Mouse (Mus musculus): ENCODE results near the gene Rhcg.

The Rhcg gene

GRCm38 (mm10) chr7:79617418-79617817 is at the start of gene Rhcg:
Gene Rhcg (minus strand): TSS chr7:79617657.
- DNase-seq = no peak

DNA sequence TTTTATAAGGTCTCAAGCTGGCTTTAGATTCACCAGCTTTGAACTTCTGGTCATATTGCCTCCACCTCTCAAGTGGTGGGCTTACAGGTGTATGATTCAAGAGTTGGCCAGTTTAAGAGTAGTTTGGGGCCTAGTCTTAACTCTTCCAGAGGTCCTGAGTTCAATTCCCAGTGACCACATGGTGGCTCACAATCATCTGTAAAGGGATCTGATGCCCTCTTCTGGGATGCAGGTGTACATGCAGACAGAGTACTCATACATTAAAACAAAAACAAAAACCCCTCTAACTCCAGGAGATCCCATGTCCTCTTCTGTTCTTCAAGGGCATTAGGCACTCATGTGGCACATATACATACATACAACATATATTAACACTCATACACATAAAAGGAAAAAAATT is 49.2 kb upstream of the Rhcg start:
- DNase-seq = no peak

GRCm38 (mm10) chr7:79661253-79661890 is 43.9 kb upstream of the Rhcg start:
- no peak for DNase-seq

DNA sequence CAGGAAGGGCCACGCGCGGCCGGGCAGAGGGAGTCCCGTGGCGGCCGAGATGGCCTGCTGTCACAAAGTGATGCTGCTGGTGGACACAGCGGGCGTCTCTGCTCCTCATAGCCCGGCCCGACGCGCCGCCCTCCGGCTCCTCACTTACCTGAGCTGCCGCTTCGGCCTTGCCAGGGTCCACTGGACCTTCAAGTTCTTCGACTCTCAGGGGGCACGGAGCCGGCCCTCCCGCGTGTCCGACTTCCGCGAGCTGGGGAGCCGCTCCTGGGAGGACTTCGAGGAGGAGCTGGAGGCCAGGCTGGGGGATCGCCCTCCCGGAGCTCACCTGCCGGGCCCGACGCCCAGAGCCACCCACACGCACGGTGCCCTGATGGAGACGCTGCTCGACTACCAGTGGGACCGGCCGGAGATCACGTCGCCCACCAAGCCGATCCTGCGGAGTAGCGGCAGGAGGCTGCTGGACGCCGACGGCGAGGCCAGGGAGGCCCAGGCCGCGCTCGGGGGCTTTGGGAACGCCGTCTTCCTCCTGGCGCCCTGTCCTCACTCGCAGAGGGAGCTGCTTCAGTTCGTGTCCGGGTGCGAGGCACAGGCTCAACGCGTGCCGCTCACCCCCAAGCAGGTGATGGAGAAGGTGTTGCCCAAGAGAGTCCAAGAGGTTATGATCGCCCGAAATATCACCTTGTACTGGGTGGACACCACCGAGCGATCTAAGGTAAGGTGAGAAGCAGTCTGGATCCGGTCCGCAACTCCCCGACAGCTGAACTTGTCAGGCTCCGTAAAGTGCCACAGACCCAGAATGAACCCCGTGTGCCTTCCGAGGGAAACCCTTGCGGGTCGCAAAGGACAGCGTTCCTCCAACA is 43.1 kb upstream of the Rhcg start:
- no peak for DNase-seq

- peak; percentile 98 for DNase-seq
Measured at GRCm38 (mm10) chr7:79659578-79660290, 42.3 kb upstream of the Rhcg start, which contains the start of gene Ticrr. Gene Ticrr (plus strand): TSS chr7:79660196.

GRCm38 (mm10) chr7:79654586-79654985 is 37.1 kb upstream of the Rhcg start:
- no peak for DNase-seq

DNA sequence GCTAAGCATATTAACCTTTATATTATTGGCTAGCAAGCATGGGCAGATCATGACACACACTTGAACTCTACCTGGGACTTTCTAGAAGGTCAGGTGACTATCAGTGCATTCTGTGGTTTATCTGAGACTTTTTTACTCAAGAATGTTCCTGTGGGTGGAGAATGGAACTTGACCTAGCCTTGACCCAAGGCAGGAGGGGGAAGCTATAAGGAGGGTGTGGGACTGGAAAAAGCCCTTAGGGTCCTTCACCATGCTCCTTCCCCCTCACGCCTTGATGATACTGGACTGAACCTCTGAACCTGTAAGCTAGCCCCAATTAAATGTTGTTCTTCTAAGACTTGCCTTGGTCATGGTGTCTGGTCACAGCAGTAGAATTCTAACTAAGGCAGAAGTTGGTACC is 36.7 kb upstream of the Rhcg start:
- no peak for DNase-seq

DNA sequence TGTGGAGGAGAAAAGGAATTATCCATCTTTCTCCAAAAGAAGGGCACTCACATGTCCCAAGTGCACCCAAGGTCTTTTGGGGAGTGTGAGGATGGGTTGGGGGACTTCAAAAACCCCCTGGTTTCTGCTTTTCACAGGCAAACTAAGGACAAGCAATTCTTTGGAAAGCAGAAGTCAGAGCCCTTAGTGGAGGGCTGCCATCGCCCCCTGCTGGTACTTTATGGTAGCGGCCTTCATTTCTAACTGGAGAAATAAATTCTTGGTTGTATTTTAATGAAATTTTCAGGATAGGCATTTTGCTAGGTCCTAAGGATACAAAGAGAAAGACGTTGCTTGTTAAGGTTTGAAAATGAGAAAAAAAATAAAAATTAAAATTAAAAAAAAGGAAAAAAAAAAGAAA is 31.5 kb upstream of the Rhcg start:
- DNase-seq = peak; percentile 7 to 14

GRCm38 (mm10) chr7:79647233-79647632 is 29.8 kb upstream of the Rhcg start:
- DNase-seq = no peak

DNA sequence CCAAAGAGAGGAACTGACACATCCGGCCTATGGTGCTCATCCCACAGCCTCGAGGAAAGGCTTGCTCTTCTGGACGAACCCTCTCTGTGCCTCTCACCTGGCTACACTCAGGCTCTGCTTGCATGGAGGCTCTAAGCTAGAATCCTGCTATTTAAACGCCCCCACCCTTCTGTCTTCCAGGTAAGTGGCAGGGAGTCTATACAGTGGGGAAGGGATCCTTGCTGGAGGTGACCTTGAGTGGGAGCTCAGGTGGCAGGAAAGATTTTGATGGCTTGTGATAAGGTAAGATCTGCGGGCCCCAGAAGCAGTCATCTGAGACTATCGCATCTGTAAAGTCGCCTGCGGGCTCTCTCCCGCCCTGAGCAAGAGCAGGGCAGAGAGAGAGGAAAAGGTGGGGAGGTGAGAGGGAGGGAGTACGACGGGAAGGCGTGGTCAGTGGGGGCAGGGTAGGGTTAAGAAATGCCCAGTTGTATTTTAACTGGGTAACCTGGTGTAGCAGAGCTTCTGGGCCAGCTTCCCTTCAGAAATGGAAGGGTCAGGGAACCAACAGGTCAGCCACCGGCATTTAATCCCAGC is 14.4 kb upstream of the Rhcg start:
- no peak for DNase-seq

DNA sequence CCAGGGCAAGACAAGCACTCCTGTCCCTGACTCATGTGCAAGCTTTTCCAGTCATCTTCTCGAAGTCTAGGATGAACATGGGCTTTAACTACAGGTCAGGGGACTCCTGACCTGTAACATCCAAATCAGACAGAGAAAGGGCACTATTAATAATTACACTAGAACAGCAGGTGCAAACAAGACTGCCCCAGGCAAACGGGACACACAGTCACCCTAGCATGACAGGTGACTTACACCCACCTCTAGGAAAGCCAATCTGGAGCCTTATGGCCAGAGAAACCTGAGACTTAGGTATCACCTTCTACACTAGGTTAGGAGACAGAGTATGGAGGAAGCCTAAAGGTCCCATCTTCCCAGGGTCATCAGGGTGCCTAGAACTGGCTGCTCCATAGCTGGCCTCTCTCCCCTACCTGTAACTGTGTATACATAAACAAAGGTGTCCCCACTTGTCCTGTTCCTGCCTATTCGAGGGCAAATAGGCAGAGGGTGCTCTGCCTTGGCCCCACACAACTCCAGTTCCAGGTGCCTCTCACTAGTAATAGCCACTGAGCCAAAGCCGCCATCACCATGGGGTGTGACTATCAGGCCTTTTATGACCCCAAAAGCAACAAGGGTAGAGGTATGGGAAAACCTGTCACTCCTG is 10.9 kb upstream of the Rhcg start:
- no peak for DNase-seq

- no peak for DNase-seq
Measured at GRCm38 (mm10) chr7:79626170-79626569, 8.7 kb upstream of the Rhcg start.

DNA sequence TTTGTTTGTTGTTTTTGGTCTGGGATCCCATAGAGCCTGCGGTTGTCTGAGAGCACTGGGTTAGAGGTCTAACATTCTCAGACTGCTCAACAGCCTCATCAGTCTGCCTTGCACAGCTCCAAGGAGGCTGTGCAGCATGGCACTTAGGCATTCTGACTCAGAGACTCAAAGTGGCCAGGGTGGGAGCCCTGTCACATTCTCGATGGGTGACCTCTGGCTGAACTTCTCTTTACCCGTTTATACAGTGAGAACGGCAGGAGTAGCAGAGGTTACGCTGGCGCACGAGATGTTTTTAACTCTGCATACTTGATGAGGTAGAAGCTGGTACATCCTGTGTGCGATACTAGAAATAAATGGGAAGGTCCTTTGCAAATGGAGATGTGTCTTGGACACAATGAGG is 5.6 kb upstream of the Rhcg start:
- no peak for DNase-seq

DNA sequence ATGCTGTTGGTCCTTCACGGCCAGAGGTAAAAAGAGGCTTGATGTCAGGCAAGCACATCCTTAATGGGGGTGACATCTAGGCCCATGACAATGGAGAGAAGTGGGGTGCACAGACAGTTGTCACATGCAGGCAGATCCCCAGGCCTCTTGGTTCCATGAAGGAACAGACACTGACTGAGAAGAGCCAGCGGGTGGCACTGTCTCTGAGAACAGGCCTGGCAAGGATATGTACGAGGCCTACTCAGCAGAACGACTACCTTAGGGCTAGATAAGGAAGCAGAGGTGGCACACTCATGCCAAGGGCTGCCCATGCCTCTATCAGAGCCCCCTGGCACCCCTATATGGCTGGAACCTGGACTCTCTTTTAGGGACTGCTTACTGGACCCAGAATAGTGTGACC is 2.0 kb upstream of the Rhcg start:
- DNase-seq = no peak

DNA sequence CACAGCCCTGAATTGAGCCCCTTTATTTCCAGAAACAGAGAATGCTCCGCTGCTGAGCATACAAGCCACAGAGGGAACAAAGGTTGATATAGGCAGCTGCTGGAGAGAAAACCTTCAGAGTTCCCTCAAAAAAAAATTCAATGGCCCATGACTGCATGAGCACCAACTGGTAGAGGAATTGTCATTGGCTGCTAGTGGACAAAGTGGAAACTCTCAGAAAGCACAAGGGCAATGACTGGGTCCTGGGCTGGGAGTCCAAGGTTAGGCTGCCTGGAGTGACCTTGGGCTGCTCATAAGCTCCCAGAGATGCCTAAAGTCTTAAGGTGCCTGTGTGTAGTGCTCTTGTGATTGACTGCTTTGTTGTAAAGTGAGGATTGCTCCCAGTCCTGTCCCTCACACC is 1.5 kb downstream of the Rhcg start:
- DNase-seq = no peak

GRCm38 (mm10) chr7:79615008-79615407 is 2.4 kb downstream of the Rhcg start:
- no peak for DNase-seq

DNA sequence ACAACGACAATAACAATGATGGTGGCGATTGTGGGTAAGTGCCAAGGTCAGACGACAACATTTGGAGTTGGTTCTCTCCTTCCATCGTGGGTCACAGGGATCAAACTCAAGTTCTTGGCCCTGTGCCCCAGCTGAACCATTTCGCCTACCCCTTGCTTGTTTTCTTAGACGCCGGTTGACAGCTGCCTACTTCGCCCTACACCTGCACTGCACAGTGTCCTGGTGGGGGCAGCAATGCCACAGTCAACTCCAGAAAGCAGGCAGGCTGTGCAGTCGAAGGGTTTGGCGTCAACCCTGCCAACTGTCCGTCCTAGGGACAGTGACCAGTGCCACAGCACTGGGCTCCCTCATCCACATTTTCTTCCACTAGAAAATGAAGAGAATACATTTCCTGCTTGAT is 4.1 kb downstream of the Rhcg start:
- no peak for DNase-seq

DNA sequence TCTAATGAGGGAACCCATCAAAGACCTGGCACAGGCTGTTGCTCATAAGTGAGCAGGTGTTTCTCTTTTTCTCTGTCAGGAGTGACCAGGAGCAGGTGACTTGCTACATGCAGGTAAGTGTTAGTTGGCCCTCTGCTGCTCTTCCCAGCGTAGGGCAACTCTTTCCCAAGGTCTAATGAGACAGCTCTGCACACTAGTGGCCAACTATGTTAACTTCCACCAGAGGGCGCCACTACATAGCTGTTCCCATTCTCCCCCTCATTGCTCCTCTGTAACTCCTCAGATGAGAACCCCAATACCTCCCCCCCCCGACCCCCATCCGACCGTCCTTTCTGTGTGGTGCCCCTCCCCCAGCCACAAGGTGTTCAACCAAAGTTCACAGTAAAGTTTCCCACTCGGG is 4.7 kb downstream of the Rhcg start:
- peak; percentile 16 to 29 for DNase-seq

GRCm38 (mm10) chr7:79611901-79612300 is 5.6 kb downstream of the Rhcg start:
- DNase-seq = no peak

DNA sequence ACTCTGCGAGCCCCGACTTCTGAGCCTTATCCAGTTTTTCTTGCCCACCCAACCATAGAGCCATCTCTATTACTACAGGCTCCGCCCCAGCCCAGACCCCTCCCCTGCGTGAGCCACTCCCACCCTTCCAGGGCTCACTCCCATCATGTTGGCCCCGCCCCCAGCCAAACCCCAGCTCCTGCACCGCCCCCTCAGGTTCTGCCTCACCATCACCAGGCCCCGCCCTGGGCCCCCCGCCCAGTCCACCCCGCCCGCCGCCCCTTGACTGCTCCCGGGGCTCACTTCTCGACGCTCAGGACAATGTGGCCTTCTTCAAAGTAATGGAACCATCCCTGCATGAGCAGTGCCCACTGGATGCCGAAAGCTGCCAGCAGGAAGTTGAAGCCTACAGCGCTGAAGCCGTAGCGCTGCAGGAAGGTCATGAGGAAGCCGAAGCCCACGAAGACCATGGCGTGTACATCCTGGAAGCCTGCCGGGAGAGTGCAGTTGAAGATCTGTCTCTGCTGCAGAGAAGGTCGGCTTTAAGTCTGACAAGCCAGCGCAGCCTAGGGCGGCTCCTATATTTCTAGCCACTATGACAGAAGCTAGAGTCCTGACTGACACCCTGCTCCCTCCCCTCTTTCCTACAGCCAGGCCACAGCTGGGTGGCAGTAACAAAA is 10.1 kb downstream of the Rhcg start:
- peak in 1 of 2 experiments; percentile 16 for DNase-seq

- DNase-seq = no peak
Measured at GRCm38 (mm10) chr7:79606766-79607165, 10.7 kb downstream of the Rhcg start.

DNA sequence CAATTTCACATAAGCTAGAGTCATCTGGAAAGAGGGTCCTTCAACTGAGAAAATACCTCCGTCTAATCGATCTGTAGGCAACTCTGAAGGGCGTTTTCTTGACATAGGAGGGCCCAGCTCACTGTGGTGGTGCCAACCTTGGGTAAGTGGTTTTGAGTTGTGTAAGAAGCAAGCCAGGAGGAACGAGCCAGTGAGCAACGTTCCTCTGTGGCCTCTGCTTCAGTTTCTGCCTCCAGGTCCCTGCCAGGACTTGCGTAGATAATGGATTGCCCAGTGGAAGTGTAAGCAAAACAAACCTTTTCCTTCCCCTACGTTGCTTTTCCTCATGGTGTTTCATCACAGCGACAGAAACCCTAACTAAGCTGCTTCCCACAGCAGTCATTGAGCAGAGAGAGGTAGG is 15.5 kb downstream of the Rhcg start:
- DNase-seq = no peak

Data from lung, adult 18-20 months (tissue).